Mouse (Mus musculus): ENCODE results near the gene Klc2. TPM values are rescaled to one million over a fixed set of nuclear protein-coding genes. Genes with fewer than 3 reads are reported as not detected.
A peak's percentile ranks its signal among the peaks of the same experiment; 100 is the strongest.

Gene Klc2
- total RNA-seq, 2 experiments from 2014 or later: 41.3 to 44.8 TPM

GRCm38 (mm10) chr19:5082596-5082995 lies 35.8 kb downstream of the Klc2 start:
- intact Hi-C loops (cut with DNase I): no loop called here

GRCm38 (mm10) chr19:5082005-5082404 lies 36.4 kb downstream of the Klc2 start:
- intact Hi-C loops (cut with DNase I): no loop called here
- DNase-seq: no peak

More at GRCm38 (mm10) chr19:5082596-5082995, 35.8 kb downstream of the Klc2 start:
- no peak for DNase-seq

- intact Hi-C loops (cut with DNase I): no loop called here
Observed at GRCm38 (mm10) chr19:5079279-5079678, 39.1 kb downstream of the Klc2 start.

DNA sequence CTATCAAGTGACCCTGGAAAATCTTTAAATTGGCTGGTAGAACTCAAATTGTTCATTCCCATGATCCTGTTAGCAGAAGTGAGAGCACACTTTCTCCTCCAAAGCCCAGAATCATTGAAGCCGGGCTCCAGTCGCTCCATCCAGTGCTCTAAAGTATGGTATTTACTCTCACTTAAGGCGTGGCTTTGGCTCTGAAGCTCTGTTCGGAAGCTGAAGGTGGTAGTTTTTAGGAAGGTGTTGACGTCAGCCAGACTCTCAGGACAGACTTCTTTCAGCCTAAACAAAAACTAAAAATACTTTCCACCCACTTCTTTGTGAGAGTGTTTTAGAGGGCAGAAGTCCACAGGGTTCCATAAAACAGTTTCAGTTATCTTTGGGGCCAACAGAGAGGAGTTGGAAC lies 44.8 kb downstream of the Klc2 start:
- intact Hi-C loops (cut with DNase I): loop anchor here (1.0 to 5.0 kb wide), 2 partner anchors 17 to 56 kb away; no protein-coding TSS in a partner anchor
- no peak for DNase-seq

More at GRCm38 (mm10) chr19:5079279-5079678, 39.1 kb downstream of the Klc2 start:
- DNase-seq: no peak

DNA sequence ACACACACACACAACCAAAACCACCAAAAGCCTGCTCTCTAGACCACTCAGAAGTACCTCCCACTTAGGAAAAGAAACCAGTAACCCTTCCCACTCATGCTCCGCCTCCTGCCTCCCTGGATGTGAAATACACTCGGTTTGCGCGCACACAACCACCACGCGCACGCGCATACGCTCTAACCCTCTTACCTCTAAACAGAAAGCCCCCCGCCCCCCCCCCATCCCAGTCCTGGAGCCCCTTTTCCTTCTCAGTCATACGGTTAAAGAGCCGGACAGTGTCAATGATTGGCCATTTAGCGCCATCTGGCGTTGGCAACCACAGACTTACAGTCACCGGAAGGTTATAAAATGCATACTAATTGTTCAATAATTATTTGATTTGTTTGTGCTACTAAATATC lies 45.3 kb downstream of the Klc2 start:
- intact Hi-C loops (cut with DNase I): loop anchor here (1.0 to 5.0 kb wide), 2 partner anchors 17 to 56 kb away; no protein-coding TSS in a partner anchor

GRCm38 (mm10) chr19:5072389-5073019 lies 45.9 kb downstream of the Klc2 start:
- intact Hi-C loops (cut with DNase I): loop anchor here (1.0 to 5.0 kb wide), 2 partner anchors 16 to 55 kb away; no protein-coding TSS in a partner anchor
- peak in 1 of 2 experiments; percentile 41 for DNase-seq

More for the DNA sequence above, 45.3 kb downstream of the Klc2 start:
- peak; percentile 70 to 76 for DNase-seq

- intact Hi-C loops (cut with DNase I): loop anchor here (5.0 kb wide), 1 partner anchor 54 kb away; no protein-coding TSS in a partner anchor
- DNase-seq: peak; percentile 76 to 78
Observed at GRCm38 (mm10) chr19:5071545-5072369, 46.6 kb downstream of the Klc2 start.

DNA sequence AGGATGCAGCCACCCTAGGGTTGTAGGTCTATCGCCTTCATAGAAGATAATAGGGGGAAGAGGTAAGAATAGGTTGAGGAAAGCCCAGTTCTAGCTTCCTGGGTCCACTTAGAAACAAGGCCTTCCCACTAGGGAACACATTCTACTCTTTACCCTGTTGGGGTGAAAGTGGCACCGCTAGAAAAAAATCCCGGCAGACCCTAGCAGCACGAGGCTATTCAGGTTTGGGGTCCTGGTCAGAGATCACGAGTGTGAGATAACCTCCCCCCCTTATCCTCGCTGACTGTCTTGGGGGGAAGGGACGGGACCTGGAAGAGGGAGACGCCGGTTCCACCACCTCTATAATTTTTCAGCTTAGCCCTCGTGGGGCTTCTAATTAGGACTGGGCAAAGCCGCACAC lies 47.3 kb downstream of the Klc2 start:
- intact Hi-C loops (cut with DNase I): loop anchor here (5.0 kb wide), 1 partner anchor 54 kb away; no protein-coding TSS in a partner anchor
- no peak for DNase-seq

- DNase-seq: no peak
- intact Hi-C loops (cut with DNase I): loop anchor here (5.0 kb wide), 1 partner anchor 53 kb away; no protein-coding TSS in a partner anchor
Observed at GRCm38 (mm10) chr19:5069978-5070377, 48.4 kb downstream of the Klc2 start.

DNA sequence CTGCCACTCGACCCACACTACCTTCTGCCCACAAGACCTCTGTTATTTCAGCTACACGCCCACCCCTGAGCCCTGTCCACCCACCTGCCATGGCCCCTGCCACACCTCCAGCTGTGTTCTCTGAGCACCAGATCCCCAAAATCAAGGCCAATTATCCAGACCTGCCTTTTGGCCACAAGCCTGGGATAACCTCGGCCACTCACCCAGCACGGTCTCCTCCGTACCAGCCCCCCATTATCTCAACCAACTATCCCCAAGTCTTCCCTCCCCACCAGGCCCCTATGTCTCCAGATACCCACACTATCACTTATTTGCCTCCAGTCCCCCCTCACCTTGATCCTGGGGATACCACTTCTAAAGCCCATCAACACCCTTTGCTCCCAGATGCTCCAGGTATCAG lies 48.9 kb downstream of the Klc2 start:
- intact Hi-C loops (cut with DNase I): no loop called here
- no peak for DNase-seq

DNA sequence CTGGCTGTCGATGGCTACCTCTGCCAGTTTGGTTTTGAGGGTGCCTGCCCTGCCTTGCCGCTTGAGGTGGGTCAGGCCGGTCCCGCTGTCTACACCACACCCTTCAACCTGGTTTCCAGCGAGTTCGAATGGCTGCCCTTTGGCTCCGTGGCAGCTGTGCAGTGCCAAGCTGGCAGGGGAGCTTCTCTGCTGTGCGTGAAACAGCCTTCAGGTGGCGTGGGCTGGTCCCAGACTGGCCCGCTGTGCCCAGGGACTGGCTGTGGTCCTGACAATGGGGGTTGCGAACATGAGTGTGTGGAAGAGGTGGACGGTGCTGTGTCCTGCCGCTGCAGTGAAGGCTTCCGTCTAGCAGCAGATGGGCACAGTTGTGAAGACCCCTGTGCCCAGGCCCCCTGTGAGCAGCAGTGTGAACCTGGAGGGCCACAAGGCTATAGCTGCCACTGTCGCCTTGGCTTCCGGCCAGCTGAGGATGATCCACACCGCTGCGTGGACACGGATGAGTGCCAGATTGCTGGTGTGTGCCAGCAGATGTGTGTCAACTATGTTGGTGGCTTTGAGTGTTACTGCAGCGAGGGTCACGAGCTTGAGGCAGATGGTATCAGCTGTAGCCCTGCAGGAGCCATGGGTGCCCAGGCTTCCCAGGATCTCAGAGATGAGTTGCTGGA lies 49.7 kb downstream of the Klc2 start:
- intact Hi-C loops (cut with DNase I): no loop called here
- DNase-seq: peak in 1 of 2 experiments; percentile 40

- intact Hi-C loops (cut with DNase I): no loop called here
Observed at GRCm38 (mm10) chr19:5067867-5068569, 50.3 kb downstream of the Klc2 start, which contains the start of gene Cd248. Gene Cd248, plus strand, starts transcription at chr19:5068078.

DNA sequence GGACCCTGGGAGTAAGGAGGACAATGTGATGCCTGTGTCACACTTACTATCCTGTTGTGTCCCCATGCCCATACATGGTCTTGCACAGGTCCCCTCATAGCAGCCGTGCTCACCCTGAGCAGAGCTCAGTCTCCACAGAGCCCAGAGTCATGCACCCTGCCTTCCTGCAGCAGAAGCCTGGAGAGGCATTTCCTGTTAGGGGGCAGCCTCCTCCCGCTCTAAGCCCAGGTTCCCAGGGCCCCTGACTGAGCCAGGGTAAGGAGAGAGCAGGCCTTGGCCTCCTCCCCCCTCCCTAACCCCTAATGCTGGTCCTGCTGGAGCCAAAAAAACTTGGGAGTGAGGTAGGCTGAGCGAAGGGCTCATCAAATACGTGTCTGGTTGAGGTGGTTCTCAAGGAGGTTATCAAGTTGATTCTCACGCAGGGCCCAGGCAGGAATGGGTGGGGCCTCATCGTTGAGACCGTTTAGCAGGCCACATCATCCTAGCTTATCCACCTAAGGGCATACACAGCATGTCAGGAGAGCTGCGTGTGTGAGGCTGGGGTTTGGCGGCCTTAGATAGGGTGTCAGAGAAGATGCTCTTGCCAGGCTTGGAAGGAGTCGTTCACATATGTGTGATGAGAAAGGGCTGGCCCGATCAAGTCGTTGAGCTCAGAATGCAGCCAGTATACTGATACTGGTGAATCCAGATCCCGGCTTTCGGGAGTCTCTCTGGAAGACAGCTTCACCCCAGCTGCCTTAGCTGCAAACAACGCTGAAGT lies 51.1 kb downstream of the Klc2 start:
- no peak for DNase-seq
- intact Hi-C loops (cut with DNase I): no loop called here

More at GRCm38 (mm10) chr19:5067867-5068569, 50.3 kb downstream of the Klc2 start, which contains the start of gene Cd248:
- peak; percentile 85 to 87 for DNase-seq

- intact Hi-C loops (cut with DNase I): no loop called here
- peak; percentile 40 to 55 for DNase-seq
Observed at GRCm38 (mm10) chr19:5065104-5065503, 53.3 kb downstream of the Klc2 start.

- intact Hi-C loops (cut with DNase I): no loop called here
- peak; percentile 56 to 58 for DNase-seq
Observed at GRCm38 (mm10) chr19:5062446-5062845, 55.9 kb downstream of the Klc2 start.

- intact Hi-C loops (cut with DNase I): no loop called here
- no peak for DNase-seq
Observed at GRCm38 (mm10) chr19:5062041-5062440, 56.3 kb downstream of the Klc2 start.

GRCm38 (mm10) chr19:5060365-5061330 lies 57.7 kb downstream of the Klc2 start:
- intact Hi-C loops (cut with DNase I): no loop called here

More at GRCm38 (mm10) chr19:5060365-5061330, 57.7 kb downstream of the Klc2 start:
- peak; percentile 59 to 68 for DNase-seq
